Mouse (Mus musculus) cortical plate, adult 2 months (tissue): ENCODE results near the gene Gnat2.

Experiments
- CTCF ChIP-seq: fragments of 200-500 bp; IDR thresholded peaks from 2 replicates; pipeline ENCODE4 v1.5.1; 2011; ENCODE audit warnings: mild to moderate bottlenecking, control low read depth, low read length; ENCODE audit not compliant: insufficient read depth; ENCODE audit errors: extremely low read depth
- POLR2A ChIP-seq: fragments of 200-500 bp; IDR thresholded peaks from 2 replicates; pipeline ENCODE4 v1.6.1; 2011; ENCODE audit warnings: mild to moderate bottlenecking, low read length, control low read depth; ENCODE audit not compliant: insufficient read depth; ENCODE audit errors: extremely low read depth

GRCm38 (mm10) chr3:108111320-108111719 is 18.7 kb downstream of the Gnat2 start:
- TF ChIP-seq CTCF = no peak
- TF ChIP-seq POLR2A = no peak
